Mouse (Mus musculus) MEL (cell line): ENCODE data around the gene Extl1.

Experiments
- EP300 ChIP-seq, 2 experiments: IDR thresholded peaks; 2 replicates each; pipeline ENCODE4 v1.6.1; 2011; ENCODE audit warnings: improper control_type of control experiment in 2 of 2, low read length in 2 of 2, low read depth in 1 of 2, mild to moderate bottlenecking in 1 of 2
- GATA1 ChIP-seq: IDR thresholded peaks from 2 replicates; pipeline ENCODE4 v1.6.1; 2011; ENCODE audit warnings: low read depth, low read length, improper control_type of control experiment
- MAX ChIP-seq: IDR thresholded peaks from 2 replicates; pipeline ENCODE4 v1.6.1; 2011; ENCODE audit warnings: low read length, improper control_type of control experiment
- MXI1 ChIP-seq: IDR thresholded peaks from 2 replicates; pipeline ENCODE4 v1.6.1; 2011; ENCODE audit warnings: mild to moderate bottlenecking, low read depth, low read length, improper control_type of control experiment
- POLR2A ChIP-seq, 2 experiments: IDR thresholded peaks; 2 replicates each; pipeline ENCODE4 v1.6.1; 2011 to 2012; ENCODE audit warnings: low read length in 2 of 2, mild to moderate bottlenecking in 2 of 2, control low read depth in 1 of 2, improper control_type of control experiment in 1 of 2, low read depth in 1 of 2, moderate library complexity in 1 of 2; ENCODE audit not compliant: control insufficient read depth in 1 of 2, insufficient read depth in 1 of 2, poor library complexity in 1 of 2
- TBP ChIP-seq: IDR thresholded peaks from 2 replicates; pipeline ENCODE4 v1.8.0; 2011; ENCODE audit warnings: low read depth, low read length, improper control_type of control experiment
- USF1 ChIP-seq: IDR thresholded peaks from 2 replicates; pipeline ENCODE4 v1.6.1; 2014; ENCODE audit warnings: low read depth, mild to moderate bottlenecking, inconsistent platforms, low read length, improper control_type of control experiment, moderate library complexity

DNA sequence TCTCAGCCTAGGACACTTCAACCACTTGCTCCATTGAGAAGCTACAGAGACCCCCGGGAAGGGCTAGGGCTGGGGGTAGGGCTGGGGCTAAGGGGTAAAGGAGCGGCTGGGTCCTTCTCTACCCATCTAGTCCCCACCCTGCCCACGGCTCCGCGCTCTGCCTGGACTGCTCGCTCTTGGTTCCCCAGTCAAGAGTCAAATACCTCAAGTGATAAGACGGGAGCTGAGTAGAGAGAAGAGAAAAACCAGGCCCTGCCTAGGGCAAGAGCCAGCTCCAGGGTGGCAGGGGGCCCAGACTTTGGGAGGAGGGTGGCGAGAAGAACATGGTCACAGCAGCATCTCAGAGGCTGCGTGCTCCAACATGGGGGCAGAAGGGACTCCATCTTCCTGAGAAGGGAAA, 68.2 kb downstream of the Extl1 start:
- TF ChIP-seq EP300 (IDR thresholded peaks at IDR 0.05; ENCODE audit: low read depth in 1 of 2, low read length in 2 of 2) (no peak), USF1 (no peak), MAX (no peak), POLR2A (IDR thresholded peaks at IDR 0.05; ENCODE audit: control insufficient read depth in 1 of 2, insufficient read depth in 1 of 2, low read depth in 1 of 2, low read length in 2 of 2, poor library complexity in 1 of 2) (no peak), GATA1 (no peak), MXI1 (no peak), TBP (no peak)
